Mouse (Mus musculus) lung, postnatal 0 days (tissue): Measurements from ENCODE around the gene Mrpl4.

ENCODE experiments used
- CTCF ChIP-seq: IDR thresholded peaks from 2 replicates; pipeline ENCODE4 v1.5.1; 2016; ENCODE audit warnings: antibody characterized with exemption, mild to moderate bottlenecking
- EP300 ChIP-seq: IDR thresholded peaks from 2 replicates; pipeline ENCODE4 v1.6.1; 2016; ENCODE audit warnings: antibody characterized with exemption, mild to moderate bottlenecking, control low read depth

DNA sequence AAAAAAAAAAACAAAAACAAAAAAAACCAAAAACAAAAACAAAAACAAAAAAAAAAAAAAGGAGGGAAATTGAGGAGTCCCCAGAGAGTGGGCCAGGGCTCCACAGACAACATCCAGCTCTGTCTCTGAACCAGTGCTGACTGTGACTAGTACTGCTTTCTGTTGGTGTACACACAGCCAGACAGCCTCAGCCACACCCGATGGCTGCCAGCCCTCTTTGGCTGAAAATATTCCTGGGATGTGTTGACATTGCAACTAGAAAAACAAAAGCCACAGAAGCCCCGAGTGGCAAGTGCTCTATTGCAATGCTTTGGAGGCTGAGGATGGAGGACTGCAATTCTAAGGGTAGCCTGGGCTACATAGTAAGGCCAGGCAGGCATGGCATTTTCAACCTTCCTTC lies 7.8 kb downstream of the Mrpl4 start:
- TF ChIP-seq CTCF: no peak
- peak; percentile 26 for TF ChIP-seq EP300
